Mouse (Mus musculus): ENCODE measurements around the gene 5430402E10Rik.
"Not testable (repeated sequence)": the region's sequence is repeated elsewhere in the genome, so short reads cannot be mapped to it uniquely, and the experiment has no call there.

DNA sequence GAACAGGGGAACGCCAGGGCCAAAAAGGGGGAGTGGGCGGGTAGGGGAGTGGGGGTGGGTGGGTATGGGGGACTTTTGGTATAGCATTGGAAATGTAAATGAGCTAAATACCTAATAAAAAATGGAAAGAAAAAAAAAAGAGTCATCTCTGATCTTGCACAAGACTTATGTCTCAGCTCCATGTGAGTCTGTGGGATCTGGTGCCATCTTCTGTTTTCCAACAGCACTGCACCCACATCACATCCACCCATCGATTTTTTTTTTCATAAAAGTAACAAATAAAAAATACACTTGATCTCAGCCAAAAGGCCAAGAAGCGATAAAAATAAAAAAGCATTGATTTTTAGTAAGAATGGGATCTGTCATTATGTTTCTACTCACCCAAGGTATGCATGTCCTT lies 44.8 kb downstream of the 5430402E10Rik start:
- TF ChIP-seq EP300, CTCF (IDR thresholded peaks at IDR 0.05; ENCODE audit: low read depth): not testable (repeated sequence)
